Mouse (Mus musculus) hindbrain, embryonic 13.5 days (tissue): Measurements from ENCODE around the gene Smg5. TPM values are rescaled to one million over a fixed set of nuclear protein-coding genes. Genes with fewer than 3 reads are reported as not detected.

Experiments used
- ATAC-seq: fragments of 200-750 bp; cut with Nextera tagmentation; 2 replicates; pipeline ENCODE4 v1.8.0; 2017; ENCODE audit warnings: moderate TSS enrichment; ENCODE audit not compliant: low FRiP score
- H3K27ac ChIP-seq: fragments of 300-500 bp; sonication (generic); 2 replicates; pipeline ENCODE4 v1.5.1; 2015; ENCODE audit warnings: inconsistent platforms, mild to moderate bottlenecking, moderate library complexity
- H3K27me3 ChIP-seq: fragments of 300-500 bp; sonication (generic); 2 replicates; pipeline ENCODE4 v1.6.1; 2015; ENCODE audit warnings: mild to moderate bottlenecking, inconsistent platforms
- H3K36me3 ChIP-seq: fragments of 300-500 bp; sonication (generic); 2 replicates; pipeline ENCODE4 v1.6.1; 2015; ENCODE audit warnings: mild to moderate bottlenecking, inconsistent platforms
- H3K4me1 ChIP-seq: fragments of 300-500 bp; sonication (generic); replicated peaks from 2 replicates; pipeline ENCODE4 v1.6.1; 2015; ENCODE audit warnings: inconsistent platforms
- H3K4me2 ChIP-seq: fragments of 300-500 bp; sonication (generic); 2 replicates; pipeline ENCODE4 v1.6.1; 2015; ENCODE audit warnings: inconsistent platforms, mild to moderate bottlenecking, moderate library complexity
- H3K4me3 ChIP-seq: fragments of 300-500 bp; sonication (generic); 2 replicates; pipeline ENCODE4 v1.5.1; 2015; ENCODE audit warnings: mild to moderate bottlenecking, inconsistent platforms
- H3K9ac ChIP-seq: fragments of 300-500 bp; sonication (generic); 2 replicates; pipeline ENCODE4 v1.6.1; 2015; ENCODE audit warnings: mild to moderate bottlenecking, inconsistent platforms
- H3K9me3 ChIP-seq: fragments of 300-500 bp; sonication (generic); 2 replicates; pipeline ENCODE4 v1.6.1; 2016; ENCODE audit warnings: inconsistent platforms
- WGBS: fragments of 180-500 bp; shearing (Covaris S2); methylation state at CpG from one replicate; pipeline ENCODE4 v1.1.7; 2015; 5-methylcytosine and 5-hydroxymethylcytosine counted together
- polyA plus RNA-seq: library from polyadenylated mRNA; unstranded; fragments of >200 nt; fragmentation: Nextera tagmentation; extraction: Ambion mirVana; gene quantifications from 2 replicates; pipeline ENCODE4 v1.2.1, GENCODE M21; 2015

Gene Smg5
- polyA plus RNA-seq, 1 experiment from 2014 or later: 66.2 TPM

DNA sequence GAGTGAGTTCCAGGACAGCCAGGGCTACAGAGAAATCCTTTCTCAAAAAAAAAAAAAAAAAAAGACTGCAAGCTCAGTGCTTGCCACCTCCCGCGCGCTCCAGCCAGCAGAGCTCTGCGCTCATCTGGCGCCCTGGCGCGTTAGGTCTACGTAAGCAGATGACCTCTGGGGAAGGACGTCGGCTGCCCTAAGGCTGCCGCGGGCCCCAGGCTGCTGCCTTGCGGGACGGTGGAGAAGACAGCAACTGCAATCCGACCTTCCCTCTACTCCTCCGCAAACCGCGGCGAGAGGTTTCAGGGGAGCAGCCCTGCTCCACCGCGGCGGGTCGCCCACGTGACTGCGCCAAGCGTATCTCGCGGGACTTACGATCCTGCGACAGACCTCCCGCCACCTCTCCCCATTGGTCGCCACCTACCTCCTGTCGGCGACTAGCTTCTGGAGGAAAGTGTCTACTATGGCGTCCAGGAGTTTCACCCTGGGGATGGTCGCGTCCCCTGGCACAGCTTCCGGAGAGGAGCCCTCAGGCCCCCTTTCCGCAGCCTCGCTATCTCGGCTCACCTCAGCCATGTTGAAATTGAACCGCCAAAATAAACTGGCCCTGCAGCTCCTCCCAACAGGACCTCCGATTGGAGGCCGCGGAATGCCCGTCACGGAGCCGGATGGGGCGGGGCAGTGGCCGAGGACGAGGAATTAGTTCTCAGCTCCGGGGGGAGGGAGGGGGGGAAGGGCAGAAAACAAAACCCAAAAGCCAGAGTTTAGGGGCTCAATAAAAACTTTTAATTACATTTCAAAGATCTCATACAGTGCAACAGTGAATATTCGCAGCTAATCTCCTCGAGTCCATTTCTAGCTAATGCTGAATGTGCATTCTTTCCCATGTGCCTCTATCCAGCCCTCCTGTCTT is 73.9 kb downstream of the Smg5 start, which contains the start of gene Pmf1:
TSS of gene Pmf1 (minus strand) at position 591 of the 904 bp plus-strand sequence.
- peak; percentile 94 for ATAC-seq

DNA sequence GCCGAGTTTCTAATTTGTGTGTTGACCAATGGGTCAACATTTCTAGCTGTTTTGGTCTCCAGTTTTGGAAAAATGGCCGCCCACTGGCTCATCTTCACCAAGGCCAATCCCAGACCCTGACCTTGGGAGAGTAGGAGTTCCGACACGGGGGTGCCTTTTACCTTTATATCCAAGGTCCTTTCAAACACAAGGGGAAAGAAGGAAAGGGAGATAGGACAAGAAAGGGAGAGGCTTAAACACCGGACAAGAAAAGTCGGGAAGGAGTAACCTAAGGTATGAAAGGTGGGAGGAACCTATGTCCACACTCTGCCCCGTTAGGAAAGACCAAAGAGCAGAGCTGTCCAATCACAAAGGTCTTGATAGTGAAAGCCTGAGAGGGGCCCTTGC is 74.6 kb downstream of the Smg5 start:
- Histone ChIP-seq H3K4me3 (peak overlapping the region; percentile 61), H3K9me3 (no peaks in the 10 kb centered on the region), H3K27me3 (no peaks in the 10 kb centered on the region), H3K36me3 (peaks cover 46% of the 10 kb centered on the region), H3K4me1 (peaks cover 27% of the 10 kb centered on the region), H3K4me2 (peak overlapping the region; percentile 76), H3K27ac (peak overlapping the region; percentile 92; the same call in 1 of the 2 replicates), H3K9ac (peak overlapping the region; percentile 83; the same call in 1 of the 2 replicates)
- WGBS: 31% methylated on average over 7 of the region's 7 CpGs
- no peak for ATAC-seq

More for the DNA sequence above, 73.9 kb downstream of the Smg5 start, which contains the start of gene Pmf1:
- Histone ChIP-seq H3K27ac (peak within 1 kb of the TSS; percentile 92), H3K4me1 (peaks cover 27% of the 10 kb centered on the region), H3K9me3 (no peaks in the 10 kb centered on the region), H3K36me3 (peaks cover 40% of the 10 kb centered on the region), H3K9ac (peak within 1 kb of the TSS; percentile 83), H3K4me3 (peak within 1 kb of the TSS; percentile 61), H3K4me2 (peak within 1 kb of the TSS; percentile 76), H3K27me3 (no peaks in the 10 kb centered on the region)
- under 1% methylated on average over 54 of the region's 54 CpGs for WGBS

DNA sequence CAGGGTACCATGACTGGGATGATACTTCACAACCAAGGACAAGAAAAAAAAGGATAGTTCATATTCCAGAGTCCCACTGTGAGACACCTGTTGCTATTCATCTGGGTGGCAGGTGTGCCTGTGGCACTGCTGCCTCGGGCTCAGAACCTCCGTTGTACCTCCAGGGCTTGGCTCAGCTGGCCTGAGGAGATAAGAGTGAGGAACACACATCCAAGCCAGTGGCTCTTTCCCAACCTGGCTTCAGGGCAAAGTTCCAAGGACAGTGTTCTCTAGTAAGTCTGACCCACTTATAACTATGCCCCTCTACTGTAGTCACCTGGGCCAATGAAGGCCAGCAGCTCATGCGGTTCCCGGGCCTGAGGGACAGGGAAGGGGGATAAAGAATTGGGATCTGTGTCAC is 75.6 kb downstream of the Smg5 start:
- WGBS: 89% methylated on average over 4 of the region's 4 CpGs
- Histone ChIP-seq H3K4me1 (peaks cover 27% of the 10 kb centered on the region), H3K4me2 (no peak overlapping the region), H3K27me3 (no peaks in the 10 kb centered on the region), H3K9ac (no peak overlapping the region), H3K9me3 (no peaks in the 10 kb centered on the region), H3K4me3 (no peak overlapping the region), H3K36me3 (peaks cover 57% of the 10 kb centered on the region), H3K27ac (no peak overlapping the region)
- ATAC-seq: no peak

Other genes with a start within 250 kb of the Smg5 start
- gene Mef2d, start 193.9 kb upstream of the Smg5 start, polyA plus RNA-seq: 14.5 and 14.8 TPM in 2 replicates
- gene Rhbg, start 81.6 kb upstream of the Smg5 start, polyA plus RNA-seq: 0.22 and 0.32 TPM in 2 replicates
- 0.29 and 0.70 TPM in 2 replicates for gene Gm38392, start 49.0 kb upstream of the Smg5 start, polyA plus RNA-seq
- gene Tsacc, start 39.3 kb upstream of the Smg5 start, polyA plus RNA-seq: 10.9 and 12.0 TPM in 2 replicates
- gene Cct3, start 39.1 kb upstream of the Smg5 start, polyA plus RNA-seq: 495 and 508 TPM in 2 replicates
- 122 and 129 TPM in 2 replicates for gene Glmp, start 11.2 kb upstream of the Smg5 start, polyA plus RNA-seq
- 1.2 and 1.3 TPM in 2 replicates for gene Tmem79, start 112 bp upstream of the Smg5 start, polyA plus RNA-seq
- 2.6 and 2.9 TPM in 2 replicates for gene Paqr6, start 28.3 kb downstream of the Smg5 start, polyA plus RNA-seq
- 0.19 TPM in 1 of 2 replicates, not detected in the other for gene Bglap3, start 36.5 kb downstream of the Smg5 start, polyA plus RNA-seq
- not detected in 2 replicates for gene Bglap2, start 42.4 kb downstream of the Smg5 start, polyA plus RNA-seq
- not detected in 2 replicates for gene Bglap, start 48.2 kb downstream of the Smg5 start, polyA plus RNA-seq
- 36.9 and 37.8 TPM in 2 replicates for gene Pmf1, start 74.1 kb downstream of the Smg5 start, polyA plus RNA-seq
- 32.5 and 32.8 TPM in 2 replicates for gene Slc25a44, start 88.9 kb downstream of the Smg5 start, polyA plus RNA-seq
- gene Sema4a, start 124.9 kb downstream of the Smg5 start, polyA plus RNA-seq: 25.5 and 27.4 TPM in 2 replicates
- 31.9 and 35.0 TPM in 2 replicates for gene Lmna, start 173.7 kb downstream of the Smg5 start, polyA plus RNA-seq
- gene Mex3a, start 196.1 kb downstream of the Smg5 start, polyA plus RNA-seq: 38.9 and 40.0 TPM in 2 replicates
- gene Rab25, start 212.0 kb downstream of the Smg5 start, polyA plus RNA-seq: not detected in 2 replicates
- gene Lamtor2, start 216.8 kb downstream of the Smg5 start, polyA plus RNA-seq: 179 and 182 TPM in 2 replicates
- 36.7 and 38.3 TPM in 2 replicates for gene Ubqln4, start 217.5 kb downstream of the Smg5 start, polyA plus RNA-seq
- gene Ssr2, start 239.6 kb downstream of the Smg5 start, polyA plus RNA-seq: 154 and 163 TPM in 2 replicates